Mouse (Mus musculus) hindbrain, embryonic 14.5 days (tissue): Measurements from ENCODE around the gene Prkg1. TPM values are rescaled to one million over a fixed set of nuclear protein-coding genes. Genes with fewer than 3 reads are reported as not detected.
A peak's percentile ranks its signal among the peaks of the same experiment; 100 is the strongest.

Experiments
- ATAC-seq: fragments of 200-750 bp; cut with Nextera tagmentation; 2 replicates; pipeline ENCODE4 v1.8.0; 2017; ENCODE audit warnings: moderate number of reproducible peaks, mild to moderate bottlenecking, moderate TSS enrichment, moderate library complexity; ENCODE audit not compliant: low FRiP score
- DNase-seq: peaks from one replicate; pipeline ENCODE4 v3.0.0-alpha.2; 2015; ENCODE audit warnings: low spot score
- H3K27ac ChIP-seq: fragments of 300-500 bp; sonication (generic); 2 replicates; pipeline ENCODE4 v1.5.1; 2014; ENCODE audit warnings: mild to moderate bottlenecking, moderate library complexity
- H3K27me3 ChIP-seq: fragments of 300-500 bp; sonication (generic); 2 replicates; pipeline ENCODE4 v1.6.1; 2014; ENCODE audit warnings: mild to moderate bottlenecking, low read length, mixed read lengths; ENCODE audit not compliant: control insufficient read depth, insufficient read depth
- H3K36me3 ChIP-seq: fragments of 300-500 bp; sonication (generic); replicated peaks from 2 replicates; pipeline ENCODE4 v1.6.1; 2014; ENCODE audit not compliant: control insufficient read depth, insufficient read depth
- H3K4me1 ChIP-seq: fragments of 300-500 bp; sonication (generic); replicated peaks from 2 replicates; pipeline ENCODE4 v1.6.1; 2014; ENCODE audit warnings: antibody characterized with exemption, low read length, mixed read lengths; ENCODE audit not compliant: control insufficient read depth, insufficient read depth
- H3K4me2 ChIP-seq: fragments of 300-500 bp; sonication (generic); replicated peaks from 2 replicates; pipeline ENCODE4 v1.6.1; 2014; ENCODE audit warnings: mild to moderate bottlenecking, moderate library complexity
- H3K4me3 ChIP-seq: fragments of 300-500 bp; sonication (generic); replicated peaks from 2 replicates; pipeline ENCODE4 v1.5.1; 2014; ENCODE audit warnings: mild to moderate bottlenecking, low read length
- H3K9ac ChIP-seq: fragments of 300-500 bp; sonication (generic); 2 replicates; pipeline ENCODE4 v1.6.1; 2014
- H3K9me3 ChIP-seq: fragments of 300-500 bp; sonication (generic); 2 replicates; pipeline ENCODE4 v1.6.1; 2016; ENCODE audit warnings: low read length; ENCODE audit not compliant: control insufficient read depth
- WGBS: fragments of 180-500 bp; shearing (Covaris S2); extraction: QIAGEN DNeasy Blood & Tissue Kit; methylation state at CpG from one replicate; pipeline ENCODE4 v1.1.7; 2014; 5-methylcytosine and 5-hydroxymethylcytosine counted together
- polyA plus RNA-seq: library from polyadenylated mRNA; unstranded; fragments of >200 nt; fragmentation: Nextera tagmentation; extraction: Ambion mirVana; gene quantifications from 2 replicates; pipeline ENCODE4 v1.2.1, GENCODE M21; 2014

The Prkg1 gene
- polyA plus RNA-seq, result 4.9 and 7.0 TPM in 2 replicates

- WGBS, result under 1% methylated on average over 23 of the region's 23 CpGs
- ATAC-seq (peak; percentile 84), DNase-seq (peak; percentile 53)
- peak within 1 kb of the TSS; percentile 45 for H3K4me3 ChIP-seq
- no peaks in the 10 kb centered on the region for H3K36me3 ChIP-seq
- 0 out of 2 replicates have a peak within 1 kb of the TSS, but pooled peaks have one; percentile 38 for H3K27ac ChIP-seq
- H3K4me1 ChIP-seq, result peaks cover 27% of the 10 kb centered on the region
- peak within 1 kb of the TSS; percentile 48 for H3K9ac ChIP-seq
- H3K9me3 ChIP-seq, result no peaks in the 10 kb centered on the region
- peaks cover 46% of the 10 kb centered on the region for H3K27me3 ChIP-seq
- H3K4me2 ChIP-seq, result peak within 1 kb of the TSS; percentile 91
Measured at GRCm38 (mm10) chr19:31764801-31765340, at the start of gene Prkg1. TSS of gene Prkg1 (minus strand) at chr19:31765033.

DNA sequence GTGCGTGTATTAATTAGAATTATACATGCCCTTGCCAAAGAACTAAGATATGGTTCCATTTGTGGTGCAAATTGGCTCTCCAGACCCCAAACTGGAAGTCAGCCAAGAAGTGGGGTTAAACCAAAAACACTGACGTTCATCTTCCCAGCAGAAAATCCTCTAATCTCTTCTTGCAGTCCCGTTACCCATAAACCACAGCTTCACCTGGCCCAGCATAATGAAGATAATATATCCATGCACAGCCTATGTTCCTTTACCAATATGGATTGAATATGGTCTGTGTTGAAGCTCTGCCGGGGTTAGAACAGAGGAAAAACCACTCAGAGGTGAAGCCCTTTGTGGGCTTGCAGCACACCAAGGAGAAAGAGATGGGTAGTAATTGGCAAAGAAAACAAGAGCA lies 48.3 kb upstream of the Prkg1 start:
- Histone ChIP-seq H3K9me3 (no peaks in the 10 kb centered on the region), H3K4me1 (no peaks in the 10 kb centered on the region), H3K4me2 (no peak overlapping the region), H3K4me3 (no peak overlapping the region), H3K36me3 (no peaks in the 10 kb centered on the region), H3K27ac (no peak overlapping the region), H3K27me3 (no peaks in the 10 kb centered on the region), H3K9ac (no peak overlapping the region)
- DNase-seq (no peak), ATAC-seq (no peak)
- WGBS, result 76% methylated on average over 4 of the region's 4 CpGs

GRCm38 (mm10) chr19:31811371-31811770 lies 46.5 kb upstream of the Prkg1 start:
- no peaks in the 10 kb centered on the region for H3K27me3 ChIP-seq
- 28% methylated on average over 5 of the region's 5 CpGs for WGBS
- no peaks in the 10 kb centered on the region for H3K4me1 ChIP-seq
- ATAC-seq (no peak), DNase-seq (peak; percentile 44)
- no peaks in the 10 kb centered on the region for H3K9me3 ChIP-seq
- H3K36me3 ChIP-seq, result no peaks in the 10 kb centered on the region
- no peak overlapping the region for H3K9ac ChIP-seq
- no peak overlapping the region for H3K27ac ChIP-seq
- H3K4me3 ChIP-seq, result no peak overlapping the region
- no peak overlapping the region for H3K4me2 ChIP-seq

- Histone ChIP-seq H3K36me3 (no peaks in the 10 kb centered on the region), H3K9ac (no peak overlapping the region), H3K9me3 (no peaks in the 10 kb centered on the region), H3K4me1 (no peaks in the 10 kb centered on the region), H3K27ac (no peak overlapping the region), H3K4me2 (no peak overlapping the region), H3K4me3 (no peak overlapping the region), H3K27me3 (no peaks in the 10 kb centered on the region)
- ATAC-seq (no peak), DNase-seq (no peak)
- WGBS, result 81% methylated on average over 7 of the region's 7 CpGs
Measured at GRCm38 (mm10) chr19:31805391-31805790, 40.6 kb upstream of the Prkg1 start.

GRCm38 (mm10) chr19:31795485-31796046 lies 30.7 kb upstream of the Prkg1 start:
- ATAC-seq (0 out of 2 replicates have a peak, but pooled peaks have one; percentile 51), DNase-seq (peak; percentile 45)
- no peak overlapping the region for H3K9ac ChIP-seq
- H3K27me3 ChIP-seq, result no peaks in the 10 kb centered on the region
- H3K4me2 ChIP-seq, result no peak overlapping the region
- WGBS, result 67% methylated on average over 9 of the region's 9 CpGs
- no peak overlapping the region for H3K27ac ChIP-seq
- no peaks in the 10 kb centered on the region for H3K36me3 ChIP-seq
- H3K4me1 ChIP-seq, result no peaks in the 10 kb centered on the region
- no peaks in the 10 kb centered on the region for H3K9me3 ChIP-seq
- no peak overlapping the region for H3K4me3 ChIP-seq

- DNase-seq (no peak), ATAC-seq (no peak)
- no peaks in the 10 kb centered on the region for H3K36me3 ChIP-seq
- no peaks in the 10 kb centered on the region for H3K27me3 ChIP-seq
- H3K4me1 ChIP-seq, result no peaks in the 10 kb centered on the region
- no peak overlapping the region for H3K4me2 ChIP-seq
- H3K27ac ChIP-seq, result no peak overlapping the region
- H3K4me3 ChIP-seq, result no peak overlapping the region
- H3K9ac ChIP-seq, result no peak overlapping the region
- 66% methylated on average over 3 of the region's 3 CpGs for WGBS
- H3K9me3 ChIP-seq, result no peaks in the 10 kb centered on the region
Measured at GRCm38 (mm10) chr19:31791724-31792123, 26.9 kb upstream of the Prkg1 start.

DNA sequence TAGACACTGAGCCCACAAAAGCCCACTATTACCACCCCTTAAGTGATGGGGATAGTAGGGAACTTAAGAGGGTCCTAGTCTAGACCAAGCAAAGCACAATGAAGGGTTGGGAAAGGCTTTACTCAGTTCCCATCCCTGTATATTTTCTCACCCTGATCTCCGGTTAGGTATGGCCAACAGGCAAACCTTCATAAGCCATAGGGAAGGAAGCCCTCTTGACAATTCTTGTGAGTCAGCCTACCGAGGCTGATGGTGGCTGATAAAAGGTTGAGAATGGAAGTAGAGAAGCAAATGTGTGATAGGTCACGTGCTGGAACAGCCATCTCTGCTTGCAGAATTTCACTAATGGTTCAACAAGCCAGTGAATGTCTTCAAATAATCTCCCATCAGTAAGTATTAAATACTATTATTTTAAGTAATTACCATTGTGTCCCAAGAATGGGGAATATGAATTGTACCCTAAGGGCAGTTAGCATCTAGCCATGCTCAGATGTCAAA lies 16.7 kb upstream of the Prkg1 start:
- ATAC-seq, result no peak
- no peaks in the 10 kb centered on the region for H3K36me3 ChIP-seq
- DNase-seq, result no peak
- no peak overlapping the region for H3K27ac ChIP-seq
- 95% methylated on average over 3 of the region's 3 CpGs for WGBS
- no peaks in the 10 kb centered on the region for H3K4me1 ChIP-seq
- no peak overlapping the region for H3K9ac ChIP-seq
- H3K4me2 ChIP-seq, result no peak overlapping the region
- H3K27me3 ChIP-seq, result no peaks in the 10 kb centered on the region
- H3K4me3 ChIP-seq, result no peak overlapping the region
- no peaks in the 10 kb centered on the region for H3K9me3 ChIP-seq

DNA sequence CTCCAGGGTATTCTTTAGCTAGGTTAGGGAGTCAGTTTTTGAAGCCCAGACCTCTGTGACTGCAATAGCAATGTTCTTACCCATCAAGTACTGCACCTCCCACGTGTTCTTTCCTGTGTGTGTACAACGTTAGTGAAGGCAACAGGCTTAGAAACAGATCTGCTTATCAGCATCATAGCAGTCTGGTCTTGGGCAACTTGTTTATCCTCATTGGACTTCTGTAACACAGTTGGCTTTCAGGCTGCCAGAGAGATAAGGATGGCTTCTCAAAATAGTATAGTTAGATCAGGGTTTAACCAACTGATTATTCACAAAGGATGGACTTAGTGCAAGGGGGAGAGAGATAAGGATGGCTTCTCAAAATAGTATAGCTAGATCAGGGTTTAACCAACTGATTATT lies 16.2 kb upstream of the Prkg1 start:
- Histone ChIP-seq H3K4me2 (no peak overlapping the region), H3K36me3 (no peaks in the 10 kb centered on the region), H3K27me3 (no peaks in the 10 kb centered on the region), H3K27ac (no peak overlapping the region), H3K4me3 (no peak overlapping the region), H3K4me1 (no peaks in the 10 kb centered on the region), H3K9ac (no peak overlapping the region), H3K9me3 (no peaks in the 10 kb centered on the region)
- ATAC-seq (no peak), DNase-seq (no peak)
- WGBS, result 79% methylated on average over 2 of the region's 2 CpGs

- Histone ChIP-seq H3K4me3 (no peak overlapping the region), H3K9ac (no peak overlapping the region), H3K4me1 (no peaks in the 10 kb centered on the region), H3K36me3 (no peaks in the 10 kb centered on the region), H3K9me3 (no peaks in the 10 kb centered on the region), H3K27ac (no peak overlapping the region), H3K27me3 (no peaks in the 10 kb centered on the region), H3K4me2 (no peak overlapping the region)
- WGBS, result 100% methylated on average over 1 of the region's 1 CpGs
- DNase-seq (no peak), ATAC-seq (no peak)
Measured at GRCm38 (mm10) chr19:31780222-31780621, 15.4 kb upstream of the Prkg1 start.
